Mouse (Mus musculus) heart, postnatal 0 days (tissue): ENCODE data around the gene Trmo. TPM values are rescaled to one million over a fixed set of nuclear protein-coding genes. Genes with fewer than 3 reads are reported as not detected.
A peak's percentile ranks its signal among the peaks of the same experiment; 100 is the strongest.

Source experiments
- ATAC-seq: fragments of 200-750 bp; cut with Nextera tagmentation; 2 replicates; pipeline ENCODE4 v1.8.0; 2017; ENCODE audit warnings: low read depth, moderate number of reproducible peaks, moderate library complexity; ENCODE audit not compliant: insufficient read depth
- DNase-seq: peaks from one replicate; pipeline ENCODE4 v3.0.0-alpha.2; 2016; ENCODE audit warnings: low spot score
- H3K27ac ChIP-seq: fragments of 300-500 bp; sonication (generic); 2 replicates; pipeline ENCODE4 v1.5.1; 2014; ENCODE audit warnings: low read depth, mild to moderate bottlenecking
- H3K27me3 ChIP-seq: fragments of 300-500 bp; sonication (generic); 2 replicates; pipeline ENCODE4 v1.6.1; 2014; ENCODE audit warnings: low read length, mixed read lengths; ENCODE audit not compliant: control insufficient read depth, insufficient read depth
- H3K36me3 ChIP-seq: fragments of 300-500 bp; sonication (generic); replicated peaks from 2 replicates; pipeline ENCODE4 v1.6.1; 2014; ENCODE audit warnings: low read length, mixed read lengths; ENCODE audit not compliant: control insufficient read depth, insufficient read depth
- H3K4me1 ChIP-seq: fragments of 300-500 bp; sonication (generic); 2 replicates; pipeline ENCODE4 v1.6.1; 2014; ENCODE audit warnings: antibody characterized with exemption; ENCODE audit not compliant: control insufficient read depth, insufficient read depth
- H3K4me2 ChIP-seq: fragments of 300-500 bp; sonication (generic); 2 replicates; pipeline ENCODE4 v1.6.1; 2014; ENCODE audit warnings: low read depth, mild to moderate bottlenecking, low read length, moderate library complexity
- H3K4me3 ChIP-seq: fragments of 300-500 bp; sonication (generic); 2 replicates; pipeline ENCODE4 v1.5.1; 2014; ENCODE audit warnings: low read depth, low read length
- H3K9ac ChIP-seq: fragments of 300-500 bp; sonication (generic); replicated peaks from 2 replicates; pipeline ENCODE4 v1.6.1; 2014; ENCODE audit warnings: low read depth, low read length, mixed read lengths
- H3K9me3 ChIP-seq: fragments of 300-500 bp; sonication (generic); replicated peaks from 2 replicates; pipeline ENCODE4 v1.6.1; 2016; ENCODE audit warnings: low read length; ENCODE audit not compliant: control insufficient read depth
- CTCF ChIP-seq: IDR thresholded peaks from 2 replicates; pipeline ENCODE4 v1.5.1; 2016; ENCODE audit warnings: antibody characterized with exemption, control low read depth, low read depth
- EP300 ChIP-seq: IDR thresholded peaks from 2 replicates; pipeline ENCODE4 v1.6.1; 2016; ENCODE audit warnings: antibody characterized with exemption, low read depth
- WGBS: fragments of 180-500 bp; shearing (Covaris S2); extraction: QIAGEN DNeasy Blood & Tissue Kit; methylation state at CpG from one replicate; pipeline ENCODE4 v1.1.7; 2014; 5-methylcytosine and 5-hydroxymethylcytosine counted together
- polyA plus RNA-seq: library from polyadenylated mRNA; unstranded; fragments of >200 nt; fragmentation: Nextera tagmentation; extraction: Ambion mirVana; gene quantifications from 2 replicates; pipeline ENCODE4 v1.2.1, GENCODE M21; 2015
- total RNA-seq: library from RNA; depleted of rRNA; stranded (reverse); fragments of >200 nt; gene quantifications from 2 replicates; pipeline ENCODE4 v1.2.3, GENCODE M21; 2014; ENCODE audit warnings: low replicate concordance

Trmo gene
- total and polyA plus RNA-seq, 2 experiments from 2014 or later, result 6.5 to 12.1 TPM

DNA sequence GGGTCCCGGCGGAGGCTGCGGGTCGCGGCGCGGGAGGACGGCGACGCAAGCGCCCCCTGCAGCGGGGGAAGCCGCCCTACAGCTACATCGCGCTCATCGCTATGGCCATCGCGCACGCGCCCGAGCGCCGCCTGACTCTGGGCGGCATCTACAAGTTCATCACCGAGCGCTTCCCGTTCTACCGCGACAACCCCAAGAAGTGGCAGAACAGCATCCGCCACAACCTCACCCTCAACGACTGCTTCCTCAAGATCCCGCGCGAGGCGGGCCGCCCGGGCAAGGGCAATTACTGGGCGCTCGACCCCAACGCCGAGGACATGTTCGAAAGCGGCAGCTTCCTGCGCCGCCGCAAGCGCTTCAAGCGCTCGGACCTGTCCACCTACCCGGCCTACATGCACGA is 44.9 kb downstream of the Trmo start:
- H3K36me3 ChIP-seq, result no peaks in the 10 kb centered on the region
- H3K27me3 ChIP-seq, result peaks cover 100% of the 10 kb centered on the region
- TF ChIP-seq EP300, result no peak
- no peak for TF ChIP-seq CTCF
- H3K4me2 ChIP-seq, result peak overlapping the region; percentile 49
- 1% methylated on average over 50 of the region's 51 CpGs for WGBS
- peak overlapping the region; percentile 43 for H3K4me3 ChIP-seq
- H3K27ac ChIP-seq, result no peak overlapping the region
- H3K9me3 ChIP-seq, result no peaks in the 10 kb centered on the region
- H3K9ac ChIP-seq, result no peak overlapping the region
- DNase-seq (no peak), ATAC-seq (no peak; the same call in 1 of the 2 replicates)
- no peaks in the 10 kb centered on the region for H3K4me1 ChIP-seq

DNA sequence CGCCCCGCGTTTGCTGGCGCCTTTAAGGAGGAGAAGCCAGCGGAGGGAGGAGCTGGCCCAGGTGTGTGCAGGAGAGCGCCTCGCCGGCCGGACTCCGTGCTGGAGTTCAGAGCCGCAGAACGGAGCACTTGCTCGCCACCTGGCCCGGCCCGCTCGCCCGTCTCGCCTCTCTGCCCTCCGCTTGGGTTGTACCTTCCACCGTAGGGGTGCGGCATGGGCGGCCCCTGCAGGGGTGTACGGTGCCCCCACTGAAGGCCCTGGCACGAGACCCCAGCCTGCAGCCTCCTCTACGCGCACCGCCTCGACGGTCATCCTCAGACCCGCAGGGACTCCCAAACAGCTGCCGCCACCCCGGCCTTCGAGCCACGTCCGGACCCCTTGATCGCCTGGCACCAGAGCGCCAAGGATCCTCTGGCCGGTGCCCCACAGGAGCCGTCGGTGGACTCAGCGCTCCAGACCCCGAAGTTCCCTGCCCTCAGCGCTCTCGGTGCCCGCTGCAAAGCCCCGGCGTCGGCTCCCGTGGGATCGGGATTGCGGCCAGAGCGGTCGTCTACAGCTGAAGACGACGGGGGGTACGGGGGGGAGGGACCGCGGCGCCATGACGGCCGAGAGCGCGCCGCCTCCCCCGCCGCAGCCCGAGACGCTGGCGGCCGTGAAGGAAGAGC is 45.5 kb downstream of the Trmo start, which contains the start of gene Foxe1:
TSS of gene Foxe1 (plus strand) at position 14 of the 665 bp plus-strand sequence.
- Histone ChIP-seq H3K36me3 (no peaks in the 10 kb centered on the region), H3K9me3 (no peaks in the 10 kb centered on the region), H3K4me3 (peak within 1 kb of the TSS; percentile 43), H3K4me2 (peak within 1 kb of the TSS; percentile 49), H3K27ac (no peak within 1 kb of the TSS), H3K27me3 (peaks cover 100% of the 10 kb centered on the region), H3K4me1 (no peaks in the 10 kb centered on the region), H3K9ac (no peak within 1 kb of the TSS)
- WGBS, result 4% methylated on average over 50 of the region's 70 CpGs
- DNase-seq (no peak), ATAC-seq (no peak)
- TF ChIP-seq EP300 (no peak), CTCF (no peak)

DNA sequence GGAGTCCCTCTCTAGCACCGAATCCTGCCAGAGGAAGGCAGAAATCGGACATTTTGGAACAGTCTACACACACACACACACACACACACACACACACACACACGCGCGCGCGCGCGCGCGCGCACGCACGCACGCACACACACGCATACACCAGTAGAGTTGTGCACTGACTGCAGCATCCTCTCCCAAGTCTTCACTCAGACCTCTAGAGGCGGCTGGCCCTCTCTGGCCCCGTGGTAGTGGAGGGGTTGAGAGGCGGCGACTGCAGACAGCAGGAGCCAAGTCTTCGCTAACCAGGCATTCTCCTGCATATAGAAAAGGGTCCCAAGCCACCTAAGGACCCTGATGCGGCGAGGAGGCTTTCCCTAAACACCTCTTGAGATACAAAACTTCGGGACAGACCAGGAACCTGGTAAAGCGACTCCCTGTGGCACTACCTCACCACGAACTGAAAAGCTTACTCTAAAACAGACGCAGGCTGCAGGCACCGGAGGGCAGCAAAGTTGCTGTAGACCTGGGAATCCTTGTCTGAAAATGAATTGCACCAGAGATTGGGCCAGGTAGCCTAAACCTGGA is 46.4 kb downstream of the Trmo start:
- Histone ChIP-seq H3K9me3 (no peaks in the 10 kb centered on the region), H3K4me1 (peaks cover 7% of the 10 kb centered on the region; the same call in 1 of the 2 replicates), H3K4me3 (peak overlapping the region; percentile 43; the same call in 1 of the 2 replicates), H3K27me3 (peaks cover 99% of the 10 kb centered on the region), H3K9ac (no peak overlapping the region), H3K27ac (no peak overlapping the region), H3K36me3 (no peaks in the 10 kb centered on the region), H3K4me2 (peak overlapping the region; percentile 24; the same call in 1 of the 2 replicates)
- TF ChIP-seq EP300 (no peak), CTCF (0 out of 2 replicates have a peak, but pooled peaks have one; percentile 7)
- no peak for DNase-seq
- WGBS, result under 1% methylated on average over 28 of the region's 28 CpGs
- no peak for ATAC-seq

DNA sequence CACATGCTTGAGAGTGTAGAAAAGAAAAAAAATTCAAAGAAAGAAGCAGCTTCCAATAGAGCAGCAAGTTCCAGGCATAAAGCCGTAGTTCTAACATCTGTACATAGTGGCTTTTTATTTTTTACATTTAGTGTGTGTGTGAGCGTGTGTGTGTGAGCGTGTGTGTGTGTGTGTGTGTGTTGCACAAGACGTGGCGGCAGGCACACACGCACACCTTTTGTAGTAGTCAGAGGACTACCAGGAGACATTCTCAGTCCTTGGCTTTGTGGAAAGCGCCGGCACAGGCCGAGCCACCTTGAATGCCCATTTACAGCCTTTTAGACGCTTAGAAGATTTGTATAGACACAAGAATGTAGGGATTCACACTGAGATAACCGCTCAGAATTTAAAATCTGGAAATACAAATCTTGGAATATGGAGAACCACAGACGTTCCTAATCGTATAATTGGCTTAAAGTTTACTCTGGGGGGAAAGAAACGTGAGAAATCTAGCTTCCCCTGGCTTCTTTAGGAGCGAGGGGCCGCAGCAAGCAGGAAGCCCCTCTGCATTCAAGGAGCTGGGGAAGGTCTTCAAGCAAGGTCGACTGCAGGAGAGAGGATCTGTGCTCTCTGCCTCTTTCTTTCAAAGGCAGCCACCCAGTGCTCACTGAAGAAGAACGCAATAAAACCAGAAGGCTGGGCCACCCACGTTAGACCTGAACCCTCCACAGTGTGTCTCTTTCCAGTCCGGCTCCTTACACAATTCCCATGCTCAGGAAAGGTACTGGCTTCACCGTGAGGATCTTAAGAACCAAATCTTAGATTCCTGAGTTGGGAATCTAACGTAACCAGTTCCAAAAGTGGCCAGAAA is 47.2 kb downstream of the Trmo start:
- DNase-seq (no peak), ATAC-seq (no peak)
- Histone ChIP-seq H3K4me2 (no peak overlapping the region), H3K36me3 (no peaks in the 10 kb centered on the region), H3K4me1 (peaks cover 7% of the 10 kb centered on the region; the same call in 1 of the 2 replicates), H3K9ac (no peak overlapping the region), H3K4me3 (no peak overlapping the region), H3K27ac (no peak overlapping the region), H3K27me3 (peaks cover 94% of the 10 kb centered on the region), H3K9me3 (no peaks in the 10 kb centered on the region)
- 22% methylated on average over 22 of the region's 22 CpGs for WGBS
- TF ChIP-seq EP300 (no peak), CTCF (no peak)

DNA sequence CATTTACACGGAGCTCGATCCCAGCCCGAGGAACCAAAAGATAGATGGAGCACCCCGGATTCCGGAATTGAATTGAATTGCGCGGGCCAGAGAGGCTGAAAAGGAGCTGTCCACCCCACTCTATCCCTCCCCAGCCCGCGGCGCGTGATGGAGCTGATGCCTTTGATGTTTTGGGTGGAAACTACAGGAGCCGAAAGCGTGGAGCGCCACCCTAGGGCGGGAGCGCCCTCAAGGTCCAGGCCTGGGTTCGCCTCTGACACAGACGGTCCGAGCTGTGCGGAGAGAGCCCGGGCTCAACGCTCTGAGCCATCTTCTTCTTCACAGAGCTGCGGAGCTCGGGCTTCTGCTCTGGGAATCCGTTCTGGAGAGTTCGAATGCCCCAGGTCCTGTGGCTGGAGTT is 49.7 kb downstream of the Trmo start:
- Histone ChIP-seq H3K4me2 (no peak overlapping the region), H3K27ac (no peak overlapping the region), H3K27me3 (peaks cover 72% of the 10 kb centered on the region), H3K9ac (no peak overlapping the region), H3K4me3 (no peak overlapping the region), H3K9me3 (no peaks in the 10 kb centered on the region), H3K4me1 (peaks cover 7% of the 10 kb centered on the region; the same call in 1 of the 2 replicates), H3K36me3 (no peaks in the 10 kb centered on the region)
- ATAC-seq, result no peak
- WGBS, result 6% methylated on average over 26 of the region's 26 CpGs
- TF ChIP-seq CTCF (no peak), EP300 (no peak)
- no peak for DNase-seq
